Mouse (Mus musculus) brain, embryonic 14.5 days (tissue): ENCODE results near the gene Adamts5.

ENCODE experiments used
- CTCF ChIP-seq: fragments of 200-500 bp; IDR thresholded peaks from 2 replicates; pipeline ENCODE4 v1.5.1; 2012; ENCODE audit warnings: inconsistent platforms, mild to moderate bottlenecking, moderate library complexity, borderline replicate concordance; ENCODE audit not compliant: insufficient read depth, insufficient read length; ENCODE audit errors: extremely low read depth
- POLR2A ChIP-seq: fragments of 200-500 bp; IDR thresholded peaks from 2 replicates; pipeline ENCODE4 v1.6.1; 2012; ENCODE audit warnings: mild to moderate bottlenecking, inconsistent platforms, borderline replicate concordance; ENCODE audit not compliant: poor library complexity, insufficient read depth, insufficient read length, severe bottlenecking; ENCODE audit errors: extremely low read depth

- no peak for TF ChIP-seq CTCF
- TF ChIP-seq POLR2A, result no peak
These were observed 27.5 kb downstream of the Adamts5 start for GRCm38 (mm10) chr16:85874141-85874540.
